Comparison of ENCODE assay signal across 19 mouse cellular contexts in genomic region chr4:108890876-108891275, GRCm38 (mm10). TPM values are rescaled to one million over a fixed set of nuclear protein-coding genes. Genes with fewer than 3 reads are reported as not detected.
A peak's percentile ranks its signal among the peaks of the same experiment; 100 is the strongest.
DNase-seq lines count a peak whose midpoint lies in the region.
"Had no signal": no experiment of that assay in that cellular context is flagged by ENCODE, and none has a peak within 500 bp of the region (broad histone marks: within the 10 kb centered on the region; RNA-seq: fewer than 3 reads in every experiment).

No protein-coding gene starts in this region.

- peak; percentile 9 to 11 for DNase-seq in cerebellum, postnatal 14 days
- DNase-seq in cerebellum, postnatal 25 days: no peak
- DNase-seq in layer of hippocampus, adult 9-11 months: peak; percentile 49
- DNase-seq in layer of hippocampus, postnatal 14 days (ENCODE audit: low spot score in 2 of 2): no peak
- peak; percentile 28 for DNase-seq in right cerebral cortex, adult 18-20 months
- DNase-seq in right cerebral cortex, postnatal 14 days: no peak
- DNase-seq in adrenal gland, adult 2 months: no peak
- DNase-seq: adrenal gland, adult 8-10 months; cerebellum, adult 11-12 months; cerebellum, adult 9-11 months; gastrocnemius, postnatal 14 days; heart, adult 2 months; heart, postnatal 14 days had no signal

RNA-seq across cellular contexts. Expression of gene Rab3b, which starts 12.0 kb away (rescaled TPM):
- total RNA-seq in layer of hippocampus, postnatal 14 days (2021): 10 to 100 TPM; 45.9 to 54.2 TPM
- total RNA-seq in adrenal gland, adult 2 months (2021): 10 to 100 TPM; 38.6 to 51.5 TPM
- polyA plus RNA-seq in adrenal gland, adult 2 months (2012; rRNA removed): 41.6 and 46.6 TPM in 2 replicates
- total RNA-seq: hematopoietic stem cell, adult 5-6 weeks; MEL had no signal

RNA-seq across cellular contexts. Expression of gene A730015C16Rik, which starts 42.5 kb away (rescaled TPM):
- total RNA-seq in layer of hippocampus, postnatal 14 days (2021): under 1 TPM in 1 of 2 experiments, not detected in 1; 0.53 TPM
- not detected for total RNA-seq in adrenal gland, adult 2 months (2021)
- 0.26 TPM in 1 of 2 replicates, not detected in the other for polyA plus RNA-seq in adrenal gland, adult 2 months (2012; rRNA removed)
- total RNA-seq: adrenal gland, adult 8-10 months; adrenal gland, postnatal 36 days; gastrocnemius, adult 18-20 months; heart, adult 2 months; heart, postnatal 14 days had no signal
- polyA plus RNA-seq: cortical plate, adult 2 months; gonadal fat pad, adult 2 months; heart, adult 2 months had no signal

RNA-seq across cellular contexts. Expression of gene Kti12, which starts 43.3 kb away (rescaled TPM):
- total RNA-seq in layer of hippocampus, postnatal 14 days (2021): 10 to 100 TPM; 16.1 to 18.5 TPM
- 10 to 100 TPM; 30.1 to 30.9 TPM for total RNA-seq in adrenal gland, adult 2 months (2021)
- polyA plus RNA-seq in adrenal gland, adult 2 months (2012; rRNA removed): 51.8 and 56.3 TPM in 2 replicates

RNA-seq across cellular contexts. Expression of gene Txndc12, which starts 56.5 kb away (rescaled TPM):
- 10 to 100 TPM; 38.8 to 38.9 TPM for total RNA-seq in layer of hippocampus, postnatal 14 days (2021)
- 10 to 100 TPM; 71.6 to 75.7 TPM for total RNA-seq in adrenal gland, adult 2 months (2021)
- 6.4 and 10.6 TPM in 2 replicates for polyA plus RNA-seq in adrenal gland, adult 2 months (2012; rRNA removed)

RNA-seq across cellular contexts. Expression of gene Btf3l4, which starts 57.5 kb away (rescaled TPM):
- 100 to 1,000 TPM in 1 of 2 experiments, 10 to 100 TPM in 1; 97.7 to 111 TPM for total RNA-seq in layer of hippocampus, postnatal 14 days (2021)
- 100 to 1,000 TPM; 124 to 146 TPM for total RNA-seq in adrenal gland, adult 2 months (2021)
- 6.0 and 10.3 TPM in 2 replicates for polyA plus RNA-seq in adrenal gland, adult 2 months (2012; rRNA removed)

Comparison
In these comparisons a context has a peak if more than half of its experiments do, and no peak if none do; other contexts are left out.
1. DNase-seq: peak in cerebellum, postnatal 14 days (2 of 2), layer of hippocampus, adult 9-11 months (single experiment) and right cerebral cortex, adult 18-20 months (single experiment); none in cerebellum, postnatal 25 days (0 of 2), layer of hippocampus, postnatal 14 days (0 of 2), right cerebral cortex, postnatal 14 days (single experiment) and adrenal gland, adult 2 months (single experiment).